Mouse (Mus musculus) testis, adult 2 months (tissue): ENCODE data around the gene Zfp239.

ENCODE experiments used
- CTCF ChIP-seq: fragments of 200-500 bp; IDR thresholded peaks from 2 replicates; pipeline ENCODE4 v1.5.1; 2012; ENCODE audit warnings: low read depth, mild to moderate bottlenecking, inconsistent platforms, low read length, moderate library complexity; ENCODE audit not compliant: control insufficient read depth, insufficient read depth, insufficient replicate concordance
- POLR2A ChIP-seq: fragments of 200-500 bp; IDR thresholded peaks from 2 replicates; pipeline ENCODE4 v1.6.1; 2012; ENCODE audit warnings: low read depth, mild to moderate bottlenecking, inconsistent platforms, low read length, moderate library complexity; ENCODE audit not compliant: control insufficient read depth

DNA sequence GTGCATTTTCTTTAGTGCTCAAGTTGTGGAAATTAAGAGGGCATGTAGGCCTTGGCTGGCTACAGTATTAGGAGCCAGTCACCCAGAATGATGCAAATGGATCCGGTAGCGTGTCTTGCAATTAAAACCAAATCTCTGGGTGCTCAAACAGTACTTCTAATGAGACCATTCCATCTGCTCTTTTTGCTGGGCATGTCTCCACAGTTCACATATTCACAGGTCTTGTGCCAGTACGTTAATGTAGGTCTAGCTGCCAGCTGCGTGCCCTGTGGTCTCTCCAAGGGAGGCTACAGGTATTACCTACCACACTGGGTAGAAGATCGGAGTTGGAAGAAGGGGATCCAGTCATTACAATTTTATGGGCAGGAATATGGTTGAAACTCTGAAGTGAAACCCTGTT is 56.1 kb downstream of the Zfp239 start:
- no peak for TF ChIP-seq CTCF
- no peak for TF ChIP-seq POLR2A
